Mouse (Mus musculus): ENCODE measurements around the gene Cap1. TPM values are rescaled to one million over a fixed set of nuclear protein-coding genes. Genes with fewer than 3 reads are reported as not detected.

The Cap1 gene
- polyA plus RNA-seq, 1 experiment from 2014 or later = 54.1 TPM

GRCm38 (mm10) chr4:122883294-122883693 lies 2.6 kb downstream of the Cap1 start:
- H3K27me3 ChIP-seq (ENCODE audit: control insufficient read depth, insufficient read depth, low read length) = no peaks in the 10 kb centered on the region
- no peak overlapping the region for H3K4me2 ChIP-seq
- H3K36me3 ChIP-seq (ENCODE audit: control insufficient read depth, insufficient read depth, low read length) = no peaks in the 10 kb centered on the region
- WGBS (ENCODE audit: insufficient replicate concordance) = 95% methylated on average over 3 of the region's 3 CpGs
- no peak for ATAC-seq (replicated peaks; ENCODE audit: insufficient number of reproducible peaks, low FRiP score, low TSS enrichment)
- peaks cover 15% of the 10 kb centered on the region for H3K4me1 ChIP-seq (ENCODE audit: control insufficient read depth, insufficient read depth, low read length)
- no peak overlapping the region for H3K9ac ChIP-seq (ENCODE audit: low read depth, low read length)
- H3K4me3 ChIP-seq (ENCODE audit: low read depth, low read length) = no peak overlapping the region
- H3K27ac ChIP-seq (ENCODE audit: low read depth, low read length) = no peak overlapping the region
- H3K9me3 ChIP-seq (replicated peaks; ENCODE audit: control insufficient read depth, low read length) = no peaks in the 10 kb centered on the region

DNA sequence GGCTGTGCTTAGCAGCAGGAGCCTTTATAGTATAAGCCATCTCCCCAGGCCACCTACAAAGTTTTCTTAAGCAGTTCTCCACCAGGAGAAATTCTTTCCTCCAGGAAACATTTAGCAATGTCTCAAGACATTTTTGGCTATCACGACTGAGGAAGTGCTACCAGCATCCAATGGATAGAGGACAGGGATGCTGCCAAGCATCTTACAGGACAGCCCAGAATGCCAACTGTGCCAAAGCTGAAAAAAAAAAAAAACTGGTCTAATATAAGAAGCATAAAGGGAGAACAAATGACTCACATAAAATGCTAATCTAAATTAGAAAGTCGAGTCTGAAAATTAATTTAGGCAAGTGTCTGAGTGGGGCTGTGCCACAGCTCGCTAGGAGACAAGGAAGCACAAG lies 3.3 kb downstream of the Cap1 start:
- H3K27me3 ChIP-seq (ENCODE audit: control insufficient read depth, insufficient read depth, low read length) = no peaks in the 10 kb centered on the region
- ATAC-seq (replicated peaks; ENCODE audit: insufficient number of reproducible peaks, low FRiP score, low TSS enrichment) = no peak
- no peak overlapping the region for H3K9ac ChIP-seq (ENCODE audit: low read depth, low read length)
- peaks cover 15% of the 10 kb centered on the region for H3K4me1 ChIP-seq (ENCODE audit: control insufficient read depth, insufficient read depth, low read length)
- no peak overlapping the region for H3K27ac ChIP-seq (ENCODE audit: low read depth, low read length)
- H3K9me3 ChIP-seq (replicated peaks; ENCODE audit: control insufficient read depth, low read length) = no peaks in the 10 kb centered on the region
- H3K4me3 ChIP-seq (ENCODE audit: low read depth, low read length) = no peak overlapping the region
- WGBS (ENCODE audit: insufficient replicate concordance) = 78% methylated on average over 3 of the region's 3 CpGs
- H3K36me3 ChIP-seq (ENCODE audit: control insufficient read depth, insufficient read depth, low read length) = no peaks in the 10 kb centered on the region
- no peak overlapping the region for H3K4me2 ChIP-seq

GRCm38 (mm10) chr4:122878333-122879070 lies 7.4 kb downstream of the Cap1 start:
- no peak for ATAC-seq (replicated peaks; ENCODE audit: insufficient number of reproducible peaks, low FRiP score, low TSS enrichment)
- Histone ChIP-seq H3K36me3 (ENCODE audit: control insufficient read depth, insufficient read depth, low read length) (no peaks in the 10 kb centered on the region), H3K4me3 (ENCODE audit: low read depth, low read length) (no peak overlapping the region), H3K9ac (ENCODE audit: low read depth, low read length) (no peak overlapping the region), H3K9me3 (replicated peaks; ENCODE audit: control insufficient read depth, low read length) (no peaks in the 10 kb centered on the region), H3K27ac (ENCODE audit: low read depth, low read length) (0 out of 2 replicates have a peak overlapping the region, but pooled peaks have one; percentile 15), H3K4me1 (ENCODE audit: control insufficient read depth, insufficient read depth, low read length) (peaks cover 3% of the 10 kb centered on the region; the same call in 1 of the 2 replicates), H3K27me3 (ENCODE audit: control insufficient read depth, insufficient read depth, low read length) (no peaks in the 10 kb centered on the region), H3K4me2 (no peak overlapping the region)
- WGBS (ENCODE audit: insufficient replicate concordance) = 87% methylated on average over 2 of the region's 2 CpGs

- Histone ChIP-seq H3K4me1 (ENCODE audit: control insufficient read depth, insufficient read depth, low read length) (peaks cover 6% of the 10 kb centered on the region; the same call in 1 of the 2 replicates), H3K36me3 (ENCODE audit: control insufficient read depth, insufficient read depth, low read length) (peaks cover 20% of the 10 kb centered on the region), H3K27me3 (ENCODE audit: control insufficient read depth, insufficient read depth, low read length) (no peaks in the 10 kb centered on the region), H3K9me3 (replicated peaks; ENCODE audit: control insufficient read depth, low read length) (no peaks in the 10 kb centered on the region), H3K4me3 (ENCODE audit: low read depth, low read length) (no peak overlapping the region), H3K27ac (ENCODE audit: low read depth, low read length) (no peak overlapping the region), H3K9ac (ENCODE audit: low read depth, low read length) (no peak overlapping the region), H3K4me2 (no peak overlapping the region)
- WGBS (ENCODE audit: insufficient replicate concordance) = 58% methylated on average over 4 of the region's 4 CpGs
- ATAC-seq (replicated peaks; ENCODE audit: insufficient number of reproducible peaks, low FRiP score, low TSS enrichment) = no peak
Measured at GRCm38 (mm10) chr4:122873512-122873911, 12.3 kb downstream of the Cap1 start.

DNA sequence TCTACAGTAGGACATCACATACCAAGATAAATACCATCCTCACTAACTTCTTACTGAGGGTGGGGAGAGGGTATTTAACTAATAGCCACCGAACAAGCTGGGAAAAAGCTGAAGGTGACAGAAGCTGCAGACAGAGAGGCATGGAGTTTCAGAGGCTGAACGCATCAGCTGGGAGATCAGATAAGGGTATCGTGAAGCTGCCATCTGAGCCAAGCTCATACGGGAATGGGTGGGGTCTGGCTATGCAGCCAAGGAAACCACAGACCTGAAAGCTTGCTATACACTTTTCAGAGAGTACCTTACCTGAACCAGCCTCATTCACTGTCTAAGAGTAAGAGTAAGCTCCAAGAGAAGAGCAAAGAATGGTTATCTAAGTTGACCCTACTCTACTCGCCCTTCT lies 12.9 kb downstream of the Cap1 start:
- Histone ChIP-seq H3K9ac (ENCODE audit: low read depth, low read length) (no peak overlapping the region), H3K4me3 (ENCODE audit: low read depth, low read length) (no peak overlapping the region), H3K9me3 (replicated peaks; ENCODE audit: control insufficient read depth, low read length) (no peaks in the 10 kb centered on the region), H3K4me1 (ENCODE audit: control insufficient read depth, insufficient read depth, low read length) (peaks cover 6% of the 10 kb centered on the region; the same call in 1 of the 2 replicates), H3K27me3 (ENCODE audit: control insufficient read depth, insufficient read depth, low read length) (no peaks in the 10 kb centered on the region), H3K27ac (ENCODE audit: low read depth, low read length) (no peak overlapping the region), H3K4me2 (no peak overlapping the region), H3K36me3 (ENCODE audit: control insufficient read depth, insufficient read depth, low read length) (peaks cover 23% of the 10 kb centered on the region)
- 55% methylated on average over 5 of the region's 5 CpGs for WGBS (ENCODE audit: insufficient replicate concordance)
- ATAC-seq (replicated peaks; ENCODE audit: insufficient number of reproducible peaks, low FRiP score, low TSS enrichment) = no peak

- Histone ChIP-seq H3K9me3 (replicated peaks; ENCODE audit: control insufficient read depth, low read length) (no peaks in the 10 kb centered on the region), H3K4me2 (no peak overlapping the region), H3K27ac (ENCODE audit: low read depth, low read length) (no peak overlapping the region), H3K9ac (ENCODE audit: low read depth, low read length) (no peak overlapping the region), H3K36me3 (ENCODE audit: control insufficient read depth, insufficient read depth, low read length) (peaks cover 26% of the 10 kb centered on the region), H3K4me3 (ENCODE audit: low read depth, low read length) (no peak overlapping the region), H3K27me3 (ENCODE audit: control insufficient read depth, insufficient read depth, low read length) (no peaks in the 10 kb centered on the region), H3K4me1 (ENCODE audit: control insufficient read depth, insufficient read depth, low read length) (peaks cover 6% of the 10 kb centered on the region; the same call in 1 of the 2 replicates)
- ATAC-seq (replicated peaks; ENCODE audit: insufficient number of reproducible peaks, low FRiP score, low TSS enrichment) = no peak
- 72% methylated on average over 2 of the region's 2 CpGs for WGBS (ENCODE audit: insufficient replicate concordance)
Measured at GRCm38 (mm10) chr4:122871989-122872388, 13.9 kb downstream of the Cap1 start.

GRCm38 (mm10) chr4:122871269-122871668 lies 14.6 kb downstream of the Cap1 start:
- Histone ChIP-seq H3K9ac (ENCODE audit: low read depth, low read length) (no peak overlapping the region), H3K27me3 (ENCODE audit: control insufficient read depth, insufficient read depth, low read length) (no peaks in the 10 kb centered on the region), H3K36me3 (ENCODE audit: control insufficient read depth, insufficient read depth, low read length) (peaks cover 26% of the 10 kb centered on the region), H3K9me3 (replicated peaks; ENCODE audit: control insufficient read depth, low read length) (no peaks in the 10 kb centered on the region), H3K4me2 (no peak overlapping the region), H3K4me3 (ENCODE audit: low read depth, low read length) (no peak overlapping the region), H3K27ac (ENCODE audit: low read depth, low read length) (no peak overlapping the region), H3K4me1 (ENCODE audit: control insufficient read depth, insufficient read depth, low read length) (peaks cover 6% of the 10 kb centered on the region; the same call in 1 of the 2 replicates)
- no peak for ATAC-seq (replicated peaks; ENCODE audit: insufficient number of reproducible peaks, low FRiP score, low TSS enrichment)
- 84% methylated on average over 11 of the region's 11 CpGs for WGBS (ENCODE audit: insufficient replicate concordance)

GRCm38 (mm10) chr4:122870741-122871140 lies 15.1 kb downstream of the Cap1 start:
- whole genome bisulfite sequencing (ENCODE audit: insufficient replicate concordance) = 84% methylated on average over 5 of the region's 5 CpGs
- Histone ChIP-seq H3K36me3 (ENCODE audit: control insufficient read depth, insufficient read depth, low read length) (peaks cover 30% of the 10 kb centered on the region), H3K9ac (ENCODE audit: low read depth, low read length) (no peak overlapping the region), H3K4me2 (no peak overlapping the region), H3K27ac (ENCODE audit: low read depth, low read length) (no peak overlapping the region), H3K4me1 (ENCODE audit: control insufficient read depth, insufficient read depth, low read length) (peaks cover 6% of the 10 kb centered on the region; the same call in 1 of the 2 replicates), H3K9me3 (replicated peaks; ENCODE audit: control insufficient read depth, low read length) (no peaks in the 10 kb centered on the region), H3K4me3 (ENCODE audit: low read depth, low read length) (no peak overlapping the region), H3K27me3 (ENCODE audit: control insufficient read depth, insufficient read depth, low read length) (no peaks in the 10 kb centered on the region)
- no peak for ATAC-seq (replicated peaks; ENCODE audit: insufficient number of reproducible peaks, low FRiP score, low TSS enrichment)

- H3K27ac ChIP-seq (ENCODE audit: low read depth, low read length) = no peak overlapping the region
- peaks cover 34% of the 10 kb centered on the region for H3K36me3 ChIP-seq (ENCODE audit: control insufficient read depth, insufficient read depth, low read length)
- no peak overlapping the region for H3K9ac ChIP-seq (ENCODE audit: low read depth, low read length)
- H3K4me1 ChIP-seq (ENCODE audit: control insufficient read depth, insufficient read depth, low read length) = peaks cover 6% of the 10 kb centered on the region; the same call in 1 of the 2 replicates
- ATAC-seq (replicated peaks; ENCODE audit: insufficient number of reproducible peaks, low FRiP score, low TSS enrichment) = no peak
- no peak overlapping the region for H3K4me2 ChIP-seq
- H3K9me3 ChIP-seq (replicated peaks; ENCODE audit: control insufficient read depth, low read length) = no peaks in the 10 kb centered on the region
- no peak overlapping the region for H3K4me3 ChIP-seq (ENCODE audit: low read depth, low read length)
- H3K27me3 ChIP-seq (ENCODE audit: control insufficient read depth, insufficient read depth, low read length) = no peaks in the 10 kb centered on the region
Measured at GRCm38 (mm10) chr4:122870027-122870426, 15.8 kb downstream of the Cap1 start.

Data from heart, embryonic 11.5 days (tissue).